Mouse (Mus musculus): ENCODE measurements around the gene Hint2. TPM values are rescaled to one million over a fixed set of nuclear protein-coding genes. Genes with fewer than 3 reads are reported as not detected.
A peak's percentile ranks its signal among the peaks of the same experiment; 100 is the strongest.

The Hint2 gene
- total RNA-seq (2017): 5.1 and 21.5 TPM in 2 replicates

- ATAC-seq (ENCODE audit: extremely low read depth, insufficient number of reproducible peaks, low FRiP score, poor library complexity, severe bottlenecking): peak; percentile 85
Measured at GRCm38 (mm10) chr4:43656339-43657109, at the start of gene Hint2. Gene Hint2, minus strand, starts transcription at chr4:43656466.

- ATAC-seq (ENCODE audit: extremely low read depth, insufficient number of reproducible peaks, low FRiP score, poor library complexity, severe bottlenecking): no peak
Measured at GRCm38 (mm10) chr4:43705991-43706390, 49.7 kb upstream of the Hint2 start.

- ATAC-seq (ENCODE audit: extremely low read depth, insufficient number of reproducible peaks, low FRiP score, poor library complexity, severe bottlenecking): no peak
Measured at GRCm38 (mm10) chr4:43703851-43704250, 47.6 kb upstream of the Hint2 start.

GRCm38 (mm10) chr4:43703439-43703838, 47.2 kb upstream of the Hint2 start:
- ATAC-seq (ENCODE audit: extremely low read depth, insufficient number of reproducible peaks, low FRiP score, poor library complexity, severe bottlenecking): no peak

- no peak for ATAC-seq (ENCODE audit: extremely low read depth, insufficient number of reproducible peaks, low FRiP score, poor library complexity, severe bottlenecking)
Measured at GRCm38 (mm10) chr4:43700707-43701106, 44.4 kb upstream of the Hint2 start, which contains the start of gene Olfr70. Gene Olfr70, minus strand, starts transcription at chr4:43700807.

- ATAC-seq (ENCODE audit: extremely low read depth, insufficient number of reproducible peaks, low FRiP score, poor library complexity, severe bottlenecking): no peak
Measured at GRCm38 (mm10) chr4:43696561-43696960, 40.3 kb upstream of the Hint2 start.

- no peak for ATAC-seq (ENCODE audit: extremely low read depth, insufficient number of reproducible peaks, low FRiP score, poor library complexity, severe bottlenecking)
Measured at GRCm38 (mm10) chr4:43695249-43695671, 39.0 kb upstream of the Hint2 start.

GRCm38 (mm10) chr4:43694439-43695248, 38.4 kb upstream of the Hint2 start:
- ATAC-seq (ENCODE audit: extremely low read depth, insufficient number of reproducible peaks, low FRiP score, poor library complexity, severe bottlenecking): no peak

GRCm38 (mm10) chr4:43693806-43694241, 37.6 kb upstream of the Hint2 start:
- no peak for ATAC-seq (ENCODE audit: extremely low read depth, insufficient number of reproducible peaks, low FRiP score, poor library complexity, severe bottlenecking)

GRCm38 (mm10) chr4:43691026-43691425, 34.8 kb upstream of the Hint2 start:
- ATAC-seq (ENCODE audit: extremely low read depth, insufficient number of reproducible peaks, low FRiP score, poor library complexity, severe bottlenecking): no peak

GRCm38 (mm10) chr4:43690021-43690420, 33.8 kb upstream of the Hint2 start:
- no peak for ATAC-seq (ENCODE audit: extremely low read depth, insufficient number of reproducible peaks, low FRiP score, poor library complexity, severe bottlenecking)

- ATAC-seq (ENCODE audit: extremely low read depth, insufficient number of reproducible peaks, low FRiP score, poor library complexity, severe bottlenecking): no peak
Measured at GRCm38 (mm10) chr4:43679416-43680043, 23.3 kb upstream of the Hint2 start.

- ATAC-seq (ENCODE audit: extremely low read depth, insufficient number of reproducible peaks, low FRiP score, poor library complexity, severe bottlenecking): no peak
Measured at GRCm38 (mm10) chr4:43678541-43678940, 22.3 kb upstream of the Hint2 start.

GRCm38 (mm10) chr4:43675608-43676007, 19.3 kb upstream of the Hint2 start:
- no peak for ATAC-seq (ENCODE audit: extremely low read depth, insufficient number of reproducible peaks, low FRiP score, poor library complexity, severe bottlenecking)

GRCm38 (mm10) chr4:43674974-43675373, 18.7 kb upstream of the Hint2 start:
- no peak for ATAC-seq (ENCODE audit: extremely low read depth, insufficient number of reproducible peaks, low FRiP score, poor library complexity, severe bottlenecking)

- no peak for ATAC-seq (ENCODE audit: extremely low read depth, insufficient number of reproducible peaks, low FRiP score, poor library complexity, severe bottlenecking)
Measured at GRCm38 (mm10) chr4:43673703-43674102, 17.4 kb upstream of the Hint2 start.

GRCm38 (mm10) chr4:43672070-43672469, 15.8 kb upstream of the Hint2 start:
- peak; percentile 39; the same call in 1 of the 2 replicates for ATAC-seq (ENCODE audit: extremely low read depth, insufficient number of reproducible peaks, low FRiP score, poor library complexity, severe bottlenecking)

- no peak for ATAC-seq (ENCODE audit: extremely low read depth, insufficient number of reproducible peaks, low FRiP score, poor library complexity, severe bottlenecking)
Measured at GRCm38 (mm10) chr4:43669428-43669794, 13.1 kb upstream of the Hint2 start.

GRCm38 (mm10) chr4:43668782-43669427, 12.6 kb upstream of the Hint2 start, which contains the start of the genes Tmem8b and Fam221b:
Gene Tmem8b, plus strand, starts transcription at chr4:43668971.
Gene Fam221b, minus strand, starts transcription at chr4:43669145.
- ATAC-seq (ENCODE audit: extremely low read depth, insufficient number of reproducible peaks, low FRiP score, poor library complexity, severe bottlenecking): peak; percentile 88
